Mouse (Mus musculus) embryonic facial prominence, embryonic 11.5 days (tissue): Measurements from ENCODE around the gene Aire. TPM values are rescaled to one million over a fixed set of nuclear protein-coding genes. Genes with fewer than 3 reads are reported as not detected.
"Not testable (repeated sequence)": the region's sequence is repeated elsewhere in the genome, so short reads cannot be mapped to it uniquely, and the experiment has no call there.

Experiments
- ATAC-seq: fragments of 200-750 bp; cut with Nextera tagmentation; replicated peaks from 2 replicates; pipeline ENCODE4 v1.8.0; 2017; ENCODE audit warnings: low read depth; ENCODE audit not compliant: insufficient number of reproducible peaks, low FRiP score, low TSS enrichment
- DNase-seq: peaks from one replicate; pipeline ENCODE4 v3.0.0-alpha.2; 2015; ENCODE audit warnings: low spot score
- H3K27ac ChIP-seq: fragments of 300-500 bp; sonication (generic); replicated peaks from 2 replicates; pipeline ENCODE4 v1.5.1; 2014; ENCODE audit warnings: mild to moderate bottlenecking, low read depth, low read length, control low read depth
- H3K27me3 ChIP-seq: fragments of 300-500 bp; sonication (generic); 2 replicates; pipeline ENCODE4 v1.6.1; 2014; ENCODE audit warnings: mild to moderate bottlenecking, low read length, moderate library complexity, mixed read lengths; ENCODE audit not compliant: control insufficient read depth, insufficient read depth
- H3K36me3 ChIP-seq: fragments of 300-500 bp; sonication (generic); replicated peaks from 2 replicates; pipeline ENCODE4 v1.6.1; 2014; ENCODE audit warnings: low read depth, mild to moderate bottlenecking, low read length, moderate library complexity, mixed read lengths; ENCODE audit not compliant: control insufficient read depth, insufficient read depth
- H3K4me1 ChIP-seq: fragments of 300-500 bp; sonication (generic); 2 replicates; pipeline ENCODE4 v1.6.1; 2014; ENCODE audit warnings: low read length, mixed read lengths; ENCODE audit not compliant: control insufficient read depth, insufficient read depth
- H3K4me2 ChIP-seq: fragments of 300-500 bp; sonication (generic); 2 replicates; pipeline ENCODE4 v1.6.1; 2014; ENCODE audit warnings: low read depth, mild to moderate bottlenecking, control low read depth, low read length, moderate library complexity
- H3K4me3 ChIP-seq: fragments of 300-500 bp; sonication (generic); 2 replicates; pipeline ENCODE4 v1.5.1; 2014; ENCODE audit warnings: low read depth, low read length, control low read depth
- H3K9ac ChIP-seq: fragments of 300-500 bp; sonication (generic); replicated peaks from 2 replicates; pipeline ENCODE4 v1.6.1; 2014; ENCODE audit warnings: mild to moderate bottlenecking, control low read depth, low read length
- H3K9me3 ChIP-seq: fragments of 300-500 bp; sonication (generic); replicated peaks from 2 replicates; pipeline ENCODE4 v1.6.1; 2016; ENCODE audit warnings: mild to moderate bottlenecking, low read length, inconsistent platforms, mixed read lengths; ENCODE audit not compliant: control insufficient read depth
- WGBS: fragments of 180-500 bp; shearing (Covaris S2); extraction: QIAGEN DNeasy Blood & Tissue Kit; methylation state at CpG from one replicate; pipeline ENCODE4 v1.1.7; 2014; 5-methylcytosine and 5-hydroxymethylcytosine counted together
- polyA plus RNA-seq: library from polyadenylated mRNA; unstranded; fragments of >200 nt; fragmentation: Nextera tagmentation; extraction: Ambion mirVana; gene quantifications from 2 replicates; pipeline ENCODE4 v1.2.1, GENCODE M21; 2014

Aire gene
- polyA plus RNA-seq, 1 experiment from 2014 or later: 0.11 TPM

GRCm38 (mm10) chr10:78025453-78025852 is 18.0 kb downstream of the Aire start:
- not testable (repeated sequence) for H3K27ac ChIP-seq, H3K9ac ChIP-seq, DNase-seq, H3K36me3 ChIP-seq, H3K4me1 ChIP-seq, H3K4me3 ChIP-seq, H3K9me3 ChIP-seq, H3K27me3 ChIP-seq, ATAC-seq, H3K4me2 ChIP-seq
- WGBS: 75% methylated on average over 6 of the region's 8 CpGs

GRCm38 (mm10) chr10:78019984-78020383 is 23.4 kb downstream of the Aire start:
- H3K9ac ChIP-seq, H3K36me3 ChIP-seq, DNase-seq, H3K27me3 ChIP-seq, H3K4me2 ChIP-seq, H3K4me3 ChIP-seq, H3K4me1 ChIP-seq, H3K9me3 ChIP-seq, H3K27ac ChIP-seq, ATAC-seq: not testable (repeated sequence)
- WGBS: 96% methylated on average over 6 of the region's 11 CpGs

- DNase-seq (no peak), ATAC-seq (peak; percentile 62; the same call in 1 of the 2 replicates)
- Histone ChIP-seq H3K9ac (no peak overlapping the region), H3K27ac (no peak overlapping the region), H3K9me3 (no peaks in the 10 kb centered on the region), H3K36me3 (no peaks in the 10 kb centered on the region), H3K4me3 (no peak overlapping the region; the same call in 1 of the 2 replicates), H3K4me2 (no peak overlapping the region), H3K4me1 (no peaks in the 10 kb centered on the region), H3K27me3 (no peaks in the 10 kb centered on the region)
- 78% methylated on average over 4 of the region's 4 CpGs for WGBS
Measured at GRCm38 (mm10) chr10:78019291-78019690, 24.1 kb downstream of the Aire start.

GRCm38 (mm10) chr10:78018797-78019203 is 24.6 kb downstream of the Aire start:
- H3K36me3 ChIP-seq: no peaks in the 10 kb centered on the region
- WGBS: 15% methylated on average over 19 of the region's 19 CpGs
- H3K4me2 ChIP-seq: peak overlapping the region; percentile 38
- no peaks in the 10 kb centered on the region for H3K4me1 ChIP-seq
- H3K27ac ChIP-seq: no peak overlapping the region
- peak overlapping the region; percentile 11; the same call in 1 of the 2 replicates for H3K4me3 ChIP-seq
- no peaks in the 10 kb centered on the region for H3K9me3 ChIP-seq
- ATAC-seq: peak; percentile 67; the same call in 1 of the 2 replicates
- DNase-seq: peak; percentile 90
- H3K9ac ChIP-seq: 0 out of 2 replicates have a peak overlapping the region, but pooled peaks have one; percentile 26
- H3K27me3 ChIP-seq: no peaks in the 10 kb centered on the region

GRCm38 (mm10) chr10:78016366-78016765 is 27.0 kb downstream of the Aire start:
- no peaks in the 10 kb centered on the region for H3K36me3 ChIP-seq
- ATAC-seq: no peak
- no peak overlapping the region for H3K9ac ChIP-seq
- WGBS: 60% methylated on average over 5 of the region's 5 CpGs
- no peak overlapping the region for H3K4me2 ChIP-seq
- no peaks in the 10 kb centered on the region for H3K9me3 ChIP-seq
- no peak overlapping the region for H3K27ac ChIP-seq
- no peak overlapping the region for H3K4me3 ChIP-seq
- H3K4me1 ChIP-seq: no peaks in the 10 kb centered on the region
- H3K27me3 ChIP-seq: no peaks in the 10 kb centered on the region
- no peak for DNase-seq

GRCm38 (mm10) chr10:78015489-78015888 is 27.9 kb downstream of the Aire start:
- no peaks in the 10 kb centered on the region for H3K36me3 ChIP-seq
- 90% methylated on average over 1 of the region's 1 CpGs for WGBS
- H3K27ac ChIP-seq: no peak overlapping the region
- DNase-seq (no peak), ATAC-seq (no peak)
- no peaks in the 10 kb centered on the region for H3K9me3 ChIP-seq
- H3K4me2 ChIP-seq: no peak overlapping the region
- no peaks in the 10 kb centered on the region for H3K4me1 ChIP-seq
- no peak overlapping the region for H3K9ac ChIP-seq
- H3K27me3 ChIP-seq: no peaks in the 10 kb centered on the region
- no peak overlapping the region for H3K4me3 ChIP-seq

GRCm38 (mm10) chr10:78012661-78013495 is 30.5 kb downstream of the Aire start:
- Histone ChIP-seq H3K9ac (no peak overlapping the region), H3K9me3 (no peaks in the 10 kb centered on the region), H3K27me3 (no peaks in the 10 kb centered on the region), H3K4me3 (no peak overlapping the region), H3K4me1 (peaks cover 3% of the 10 kb centered on the region; the same call in 1 of the 2 replicates), H3K4me2 (no peak overlapping the region), H3K36me3 (no peaks in the 10 kb centered on the region), H3K27ac (no peak overlapping the region)
- 91% methylated on average over 18 of the region's 18 CpGs for WGBS
- ATAC-seq (no peak), DNase-seq (no peak)

GRCm38 (mm10) chr10:78011116-78011515 is 32.3 kb downstream of the Aire start:
- 94% methylated on average over 5 of the region's 5 CpGs for WGBS
- not testable (repeated sequence) for H3K36me3 ChIP-seq, H3K27me3 ChIP-seq, H3K4me3 ChIP-seq, ATAC-seq, H3K9ac ChIP-seq, H3K4me1 ChIP-seq, H3K4me2 ChIP-seq, H3K9me3 ChIP-seq, H3K27ac ChIP-seq, DNase-seq
